Comparison of ENCODE assay signal across 27 mouse cellular contexts in the genomic region with DNA sequence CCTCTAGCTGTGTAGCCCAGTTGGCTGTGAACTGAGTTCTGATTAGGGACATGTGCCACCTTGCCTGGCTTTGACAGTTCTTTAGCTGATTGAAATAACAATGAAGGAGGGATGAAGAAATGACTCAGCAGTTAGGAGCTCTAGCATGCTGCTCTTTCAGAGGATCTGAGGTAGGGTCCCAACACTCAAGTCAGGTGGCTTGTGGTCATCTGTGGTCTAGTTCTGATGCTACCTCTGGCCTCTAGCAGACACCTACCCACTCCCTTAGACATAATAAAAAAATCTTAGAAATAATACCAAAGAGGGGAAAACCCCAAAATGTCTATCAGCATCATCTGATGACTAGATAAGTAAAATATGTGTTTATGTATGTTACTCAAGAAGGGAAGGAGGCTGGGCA. TPM values are rescaled to one million over a fixed set of nuclear protein-coding genes. Genes with fewer than 3 reads are reported as not detected.
DNase-seq lines count a peak whose midpoint lies in the region; ATAC-seq and TF ChIP-seq lines count a peak whose summit lies in the region.
"Had no signal": no experiment of that assay in that cellular context is flagged by ENCODE, and none has a peak within 500 bp of the region (broad histone marks: within the 10 kb centered on the region; RNA-seq: fewer than 3 reads in every experiment).

No protein-coding gene starts in this region.

- DNase-seq in gastrocnemius, adult 2 months: no peak
- DNase-seq in gastrocnemius, postnatal 14 days: no peak
- DNase-seq in CH12.LX (ENCODE audit: extremely low read depth) (peak; percentile 37), ZHBTc4 (ENCODE audit: low read depth, low spot score) (peak; percentile 24)
- DNase-seq in frontal cortex, postnatal 25 days (ENCODE audit: low spot score in 2 of 2): no peak
- DNase-seq in testis, postnatal 14 days (ENCODE audit: low spot score): no peak
- no peak for DNase-seq in forebrain, embryonic 10.5 days (ENCODE audit: extremely low spot score, low spot score)
- DNase-seq: adrenal gland, postnatal 36 days; cerebellum, adult 11-12 months; cerebellum, postnatal 10 days; forebrain, postnatal 0 days; kidney, postnatal 4 days; left cerebral cortex, postnatal 4 days had no signal

- H3K4me3 ChIP-seq in gastrocnemius, adult 2 months: no peak overlapping the region
- peak overlapping the region in 1 of 3 experiments; percentile 14 for H3K4me3 ChIP-seq in CH12.LX (replicated peaks in 1 of 3; ENCODE audit: low read depth in 2 of 3, low read length in 2 of 3, poor library complexity in 1 of 3)
- H3K4me3 ChIP-seq in forebrain, embryonic 10.5 days: no peak overlapping the region
- H3K4me3 ChIP-seq: heart, embryonic 10.5 days; kidney, embryonic 15.5 days; left cerebral cortex, adult 2 months; limb, embryonic 15.5 days had no signal

- TF ChIP-seq EP300 in CH12.LX (IDR thresholded peaks at IDR 0.05; ENCODE audit: low read length): peak; percentile 34; the same call in 1 of the 2 replicates

- no peak for TF ChIP-seq POLR2A in CH12.LX (IDR thresholded peaks at IDR 0.05; ENCODE audit: low read depth, low read length)

- no peaks in the 10 kb centered on the region for H3K9me3 ChIP-seq in CH12.LX (replicated peaks; ENCODE audit: low read length)
- no peaks in the 10 kb centered on the region for H3K9me3 ChIP-seq in forebrain, embryonic 10.5 days
- H3K9me3 ChIP-seq: heart, embryonic 10.5 days; kidney, embryonic 15.5 days; limb, embryonic 15.5 days had no signal

- H3K79me2 ChIP-seq in CH12.LX (replicated peaks; ENCODE audit: control insufficient read depth, extremely low read depth, insufficient read depth, poor library complexity, severe bottlenecking): peaks cover 44% of the 10 kb centered on the region

- TF ChIP-seq RAD21 in CH12.LX (IDR thresholded peaks at IDR 0.05; ENCODE audit: low read depth, low read length): no peak

- TF ChIP-seq CTCF in gastrocnemius, adult 2 months (IDR thresholded peaks at IDR 0.05): no peak
- no peak for TF ChIP-seq CTCF in CH12.LX (conservative IDR thresholded peaks at IDR 0.05 in 1 of 2, IDR thresholded peaks at IDR 0.05 in 1 of 2; ENCODE audit: low read depth in 2 of 2, low read length in 2 of 2)

- H3K4me2 ChIP-seq in CH12.LX (ENCODE audit: insufficient read depth, low read depth, poor library complexity, severe bottlenecking): no peak overlapping the region
- H3K4me2 ChIP-seq: kidney, embryonic 15.5 days; limb, embryonic 15.5 days; midbrain, embryonic 11.5 days had no signal

- no peaks in the 10 kb centered on the region for H3K27me3 ChIP-seq in CH12.LX (replicated peaks)
- no peaks in the 10 kb centered on the region for H3K27me3 ChIP-seq in forebrain, embryonic 10.5 days (ENCODE audit: poor library complexity, severe bottlenecking)
- H3K27me3 ChIP-seq: kidney, embryonic 15.5 days; limb, embryonic 15.5 days had no signal

- dilution Hi-C loops in CH12.LX (cut with MboI; ENCODE audit: extremely low pct_ligation_motif_present, extremely low pct_unique_long_range_greater_than_20kb, low sequenced_read_pairs): no loop called here

- intact Hi-C loops in gastrocnemius, adult 2 months (cut with DNase I): no loop called here
- intact Hi-C loops in gastrocnemius, postnatal 14 days (cut with DNase I; ENCODE audit: low total_unique reads): no loop called here

- H3K9ac ChIP-seq in CH12.LX (ENCODE audit: insufficient read depth, low read depth): no peak overlapping the region; the same call in 1 of the 2 replicates
- H3K9ac ChIP-seq: forebrain, postnatal 0 days; kidney, embryonic 15.5 days; limb, embryonic 15.5 days had no signal

- ATAC-seq in megakaryocyte-erythroid progenitor cell, adult 5-6 weeks (replicated peaks; ENCODE audit: low FRiP score, low TSS enrichment, poor library complexity, severe bottlenecking): 0 out of 2 replicates have a peak, but pooled peaks have one; percentile 43
- ATAC-seq: forebrain, postnatal 0 days; hindbrain, embryonic 16.5 days; intestine, postnatal 0 days; lung, postnatal 0 days had no signal

- peaks cover 6 to 37% of the 10 kb centered on the region in 2 experiments for H3K36me3 ChIP-seq in CH12.LX (replicated peaks in 1 of 2; ENCODE audit: control insufficient read depth in 1 of 2, insufficient read depth in 1 of 2, low read length in 1 of 2)
- H3K36me3 ChIP-seq in forebrain, embryonic 10.5 days (replicated peaks): peaks cover 39% of the 10 kb centered on the region

- 0 out of 2 replicates have a peak overlapping the region, but pooled peaks have one; percentile 31 for H3K27ac ChIP-seq in gastrocnemius, adult 2 months
- no peak overlapping the region for H3K27ac ChIP-seq in CH12.LX (ENCODE audit: insufficient read depth, low read depth)
- no peak overlapping the region for H3K27ac ChIP-seq in forebrain, embryonic 10.5 days
- H3K27ac ChIP-seq: heart, embryonic 10.5 days; kidney, embryonic 15.5 days; left cerebral cortex, adult 2 months; limb, embryonic 15.5 days; macrophage; stomach, postnatal 0 days had no signal

- in situ Hi-C loops in CH12.LX (cut with MboI; ENCODE audit: low pct_ligation_motif_present, low pct_unique_long_range_greater_than_20kb, low sequenced_read_pairs): no loop called here

- peaks cover 4 to 29% of the 10 kb centered on the region in 2 experiments; a peak in 3 of 4 replicates for H3K4me1 ChIP-seq in CH12.LX (ENCODE audit: control insufficient read depth in 1 of 2, insufficient read depth in 2 of 2)
- H3K4me1 ChIP-seq in forebrain, embryonic 10.5 days: no peaks in the 10 kb centered on the region

TF ChIP-seq in CH12.LX, 34 proteins besides CTCF, POLR2A, EP300 and RAD21 (continues in another document):
- TF ChIP-seq MAX (IDR thresholded peaks at IDR 0.05; ENCODE audit: low read length) (peak; percentile 39; the same call in 1 of the 2 replicates), MAFK (IDR thresholded peaks at IDR 0.05; ENCODE audit: insufficient replicate concordance, low read length) (peak; percentile 46; the same call in 1 of the 2 replicates), BHLHE40 (IDR thresholded peaks at IDR 0.05; ENCODE audit: low read depth, low read length) (0 out of 2 replicates have a peak, but pooled peaks have one; percentile 39), MYC (IDR thresholded peaks at IDR 0.05; ENCODE audit: low read depth, low read length) (0 out of 2 replicates have a peak, but pooled peaks have one; percentile 15), IRF4 (IDR thresholded peaks at IDR 0.05; ENCODE audit: low read depth, low read length) (peak; percentile 57), KAT2A (IDR thresholded peaks at IDR 0.05; ENCODE audit: insufficient replicate concordance, low read length) (no peak), ZKSCAN1 (IDR thresholded peaks at IDR 0.05; ENCODE audit: borderline replicate concordance, low read depth, low read length) (no peak), NELFE (IDR thresholded peaks at IDR 0.05; ENCODE audit: low read depth, low read length) (no peak), MXI1 (IDR thresholded peaks at IDR 0.05; ENCODE audit: low read depth, low read length) (peak; percentile 78)

RNA-seq across cellular contexts. Expression of gene Ip6k1, which starts 8.1 kb away (rescaled TPM):
- total RNA-seq in gastrocnemius, adult 2 months (2021): 10 to 100 TPM; 26.2 to 30.5 TPM
- total RNA-seq in gastrocnemius, postnatal 14 days (2021): 10 to 100 TPM; 26.3 to 28.8 TPM
- 34.7 and 40.7 TPM in 2 replicates for total RNA-seq in CH12.LX (2012; rRNA removed)
- 23.3 and 27.1 TPM in 2 replicates for total RNA-seq in CH12.LX (2014; rRNA removed)
- polyA plus RNA-seq in CH12.LX (2012; ENCODE audit: insufficient read length, low read depth): 25.6 and 26.0 TPM in 2 replicates
- total RNA-seq in megakaryocyte-erythroid progenitor cell, adult 5-6 weeks (2014; fragmentation: Nextera tagmentation): 30.6 and 36.6 TPM in 2 replicates
- total RNA-seq in megakaryocyte-erythroid progenitor cell, adult 5-6 weeks (2017): 31.9 and 36.9 TPM in 2 replicates
- 50.8 and 53.0 TPM in 2 replicates for polyA plus RNA-seq in forebrain, embryonic 10.5 days (2016; fragmentation: Nextera tagmentation; extraction: Ambion mirVana)

RNA-seq across cellular contexts. Expression of gene Gm20662, which starts 14.2 kb away (rescaled TPM):
- not detected for total RNA-seq in gastrocnemius, adult 2 months (2021)
- total RNA-seq in gastrocnemius, postnatal 14 days (2021): not detected
- not detected in 2 replicates for total RNA-seq in CH12.LX (2012; rRNA removed)
- 1.2 TPM in 1 of 2 replicates, not detected in the other for total RNA-seq in CH12.LX (2014; rRNA removed)
- 0.31 TPM in 1 of 2 replicates, not detected in the other for polyA plus RNA-seq in CH12.LX (2012; ENCODE audit: insufficient read length, low read depth)
- total RNA-seq in megakaryocyte-erythroid progenitor cell, adult 5-6 weeks (2014; fragmentation: Nextera tagmentation): not detected in 2 replicates
- total RNA-seq in megakaryocyte-erythroid progenitor cell, adult 5-6 weeks (2017): not detected in 2 replicates
- polyA plus RNA-seq in forebrain, embryonic 10.5 days (2016; fragmentation: Nextera tagmentation; extraction: Ambion mirVana): not detected in 2 replicates
- polyA plus RNA-seq: forebrain, postnatal 0 days; intestine, postnatal 0 days had no signal

RNA-seq across cellular contexts. Expression of gene Cdhr4, which starts 18.1 kb away (rescaled TPM):
- total RNA-seq in gastrocnemius, adult 2 months (2021): under 1 TPM in 1 of 2 experiments, not detected in 1; 0.42 TPM
- 1 to 10 TPM in 1 of 2 experiments, under 1 TPM in 1; 0.68 to 1.1 TPM for total RNA-seq in gastrocnemius, postnatal 14 days (2021)
- not detected in 2 replicates for total RNA-seq in CH12.LX (2012; rRNA removed)
- 0.35 and 0.82 TPM in 2 replicates for total RNA-seq in CH12.LX (2014; rRNA removed)
- polyA plus RNA-seq in CH12.LX (2012; ENCODE audit: insufficient read length, low read depth): 0.79 and 2.0 TPM in 2 replicates
- 0.37 TPM in 1 of 2 replicates, not detected in the other for total RNA-seq in megakaryocyte-erythroid progenitor cell, adult 5-6 weeks (2014; fragmentation: Nextera tagmentation)
- total RNA-seq in megakaryocyte-erythroid progenitor cell, adult 5-6 weeks (2017): 0.88 TPM in 1 of 2 replicates, not detected in the other
- 1.7 and 2.7 TPM in 2 replicates for polyA plus RNA-seq in forebrain, embryonic 10.5 days (2016; fragmentation: Nextera tagmentation; extraction: Ambion mirVana)
- total RNA-seq: gastrocnemius, adult 8-10 months; granulocyte monocyte progenitor cell, adult 5-6 weeks; neutrophil, adult 5-6 weeks had no signal

RNA-seq across cellular contexts. Expression of gene Inka1, which starts 24.7 kb away (rescaled TPM):
- 1 to 10 TPM; 1.1 to 3.2 TPM for total RNA-seq in gastrocnemius, adult 2 months (2021)
- total RNA-seq in gastrocnemius, postnatal 14 days (2021): 1 to 10 TPM; 6.0 to 7.6 TPM
- total RNA-seq in CH12.LX (2012; rRNA removed) (25.8 and 28.0 TPM in 2 replicates), CH12.LX (2014; rRNA removed) (18.9 and 25.2 TPM in 2 replicates)
- 23.5 and 30.2 TPM in 2 replicates for polyA plus RNA-seq in CH12.LX (2012; ENCODE audit: insufficient read length, low read depth)
- 23.1 and 29.7 TPM in 2 replicates for total RNA-seq in megakaryocyte-erythroid progenitor cell, adult 5-6 weeks (2014; fragmentation: Nextera tagmentation)
- total RNA-seq in megakaryocyte-erythroid progenitor cell, adult 5-6 weeks (2017): 28.6 and 47.3 TPM in 2 replicates
- polyA plus RNA-seq in forebrain, embryonic 10.5 days (2016; fragmentation: Nextera tagmentation; extraction: Ambion mirVana): 35.0 TPM in 2 replicates

RNA-seq across cellular contexts. Expression of gene Gm20661, which starts 27.5 kb away (rescaled TPM):
- not detected for total RNA-seq in gastrocnemius, adult 2 months (2021)
- under 1 TPM in 1 of 2 experiments, not detected in 1; 0.33 TPM for total RNA-seq in gastrocnemius, postnatal 14 days (2021)
- total RNA-seq in CH12.LX (2012; rRNA removed) (not detected in 2 replicates), CH12.LX (2014; rRNA removed) (not detected in 2 replicates)
- 0.29 and 0.41 TPM in 2 replicates for polyA plus RNA-seq in CH12.LX (2012; ENCODE audit: insufficient read length, low read depth)
- total RNA-seq in megakaryocyte-erythroid progenitor cell, adult 5-6 weeks (2014; fragmentation: Nextera tagmentation): not detected in 2 replicates
- 0.42 TPM in 1 of 2 replicates, not detected in the other for total RNA-seq in megakaryocyte-erythroid progenitor cell, adult 5-6 weeks (2017)
- 0.92 and 1.4 TPM in 2 replicates for polyA plus RNA-seq in forebrain, embryonic 10.5 days (2016; fragmentation: Nextera tagmentation; extraction: Ambion mirVana)
- total RNA-seq: forebrain, postnatal 0 days; gastrocnemius, adult 8-10 months; granulocyte monocyte progenitor cell, adult 5-6 weeks; neutrophil, adult 5-6 weeks had no signal

Comparison
In these comparisons a context has a peak if more than half of its experiments do, and no peak if none do; other contexts are left out.
1. DNase-seq: peak in CH12.LX (single experiment) and ZHBTc4 (single experiment); none in gastrocnemius, adult 2 months (single experiment), gastrocnemius, postnatal 14 days (single experiment), frontal cortex, postnatal 25 days (0 of 2), testis, postnatal 14 days (single experiment) and forebrain, embryonic 10.5 days (single experiment).